Mouse (Mus musculus) G1E-ER4 (cell line): ENCODE data around the gene Serpina6. TPM values are rescaled to one million over a fixed set of nuclear protein-coding genes. Genes with fewer than 3 reads are reported as not detected.

ENCODE experiments used
- GATA1 ChIP-seq: IDR thresholded peaks from one replicate; pipeline ENCODE4 v1.8.0; 2012; ENCODE audit warnings: low read length, inconsistent platforms
- polyA plus RNA-seq: library from polyadenylated mRNA; stranded (reverse); fragments of >175 nt; gene quantifications from 2 replicates; pipeline ENCODE4 v1.2.3, GENCODE M21; 2012

The Serpina6 gene
- polyA plus RNA-seq = not detected in 2 replicates

- no peak for TF ChIP-seq GATA1
These were observed at the start of gene Serpina6 for GRCm38 (mm10) chr12:103656848-103657626. TSS of gene Serpina6 (minus strand) at chr12:103657212.

- TF ChIP-seq GATA1 = no peak
These were observed 49.1 kb upstream of the Serpina6 start for GRCm38 (mm10) chr12:103706113-103706512.

GRCm38 (mm10) chr12:103705547-103705946 lies 48.5 kb upstream of the Serpina6 start:
- no peak for TF ChIP-seq GATA1

- TF ChIP-seq GATA1 = no peak
These were observed 43.2 kb upstream of the Serpina6 start for GRCm38 (mm10) chr12:103700144-103700750.

GRCm38 (mm10) chr12:103695429-103695828 lies 38.4 kb upstream of the Serpina6 start, which contains the start of gene Serpina1f:
TSS of gene Serpina1f (minus strand) at chr12:103695529.
- TF ChIP-seq GATA1 = no peak

- TF ChIP-seq GATA1 = no peak
These were observed 31.3 kb upstream of the Serpina6 start for GRCm38 (mm10) chr12:103688221-103688814.

GRCm38 (mm10) chr12:103687021-103687420 lies 30.0 kb upstream of the Serpina6 start:
- TF ChIP-seq GATA1 = no peak

- TF ChIP-seq GATA1 = no peak
These were observed 29.0 kb upstream of the Serpina6 start for GRCm38 (mm10) chr12:103686050-103686449.

GRCm38 (mm10) chr12:103685386-103685785 lies 28.4 kb upstream of the Serpina6 start:
- TF ChIP-seq GATA1 = no peak

GRCm38 (mm10) chr12:103683775-103684174 lies 26.8 kb upstream of the Serpina6 start:
- no peak for TF ChIP-seq GATA1

GRCm38 (mm10) chr12:103681739-103682138 lies 24.7 kb upstream of the Serpina6 start:
- TF ChIP-seq GATA1 = no peak

GRCm38 (mm10) chr12:103681169-103681568 lies 24.2 kb upstream of the Serpina6 start:
- TF ChIP-seq GATA1 = no peak

- no peak for TF ChIP-seq GATA1
These were observed 19.0 kb upstream of the Serpina6 start, which contains the start of gene Serpina16 for GRCm38 (mm10) chr12:103676039-103676438. TSS of gene Serpina16 (minus strand) at chr12:103676139.

- no peak for TF ChIP-seq GATA1
These were observed 16.2 kb upstream of the Serpina6 start for GRCm38 (mm10) chr12:103673179-103673578.

- no peak for TF ChIP-seq GATA1
These were observed 14.5 kb upstream of the Serpina6 start for GRCm38 (mm10) chr12:103671483-103671882.

GRCm38 (mm10) chr12:103670964-103671363 lies 14.0 kb upstream of the Serpina6 start:
- TF ChIP-seq GATA1 = no peak
